Mouse (Mus musculus) hematopoietic multipotent progenitor cell, adult 10-12 weeks (in vitro differentiated cells): ENCODE results near the gene 1700015F17Rik. TPM values are rescaled to one million over a fixed set of nuclear protein-coding genes. Genes with fewer than 3 reads are reported as not detected.

Experiments
- polyA plus RNA-seq: library from polyadenylated mRNA; stranded (reverse); fragments of >175 nt; gene quantifications from 2 replicates; pipeline ENCODE4 v1.2.3, GENCODE M21; 2012; ENCODE audit warnings: low replicate concordance

Gene 1700015F17Rik
- not detected in 2 replicates for polyA plus RNA-seq

DNA sequence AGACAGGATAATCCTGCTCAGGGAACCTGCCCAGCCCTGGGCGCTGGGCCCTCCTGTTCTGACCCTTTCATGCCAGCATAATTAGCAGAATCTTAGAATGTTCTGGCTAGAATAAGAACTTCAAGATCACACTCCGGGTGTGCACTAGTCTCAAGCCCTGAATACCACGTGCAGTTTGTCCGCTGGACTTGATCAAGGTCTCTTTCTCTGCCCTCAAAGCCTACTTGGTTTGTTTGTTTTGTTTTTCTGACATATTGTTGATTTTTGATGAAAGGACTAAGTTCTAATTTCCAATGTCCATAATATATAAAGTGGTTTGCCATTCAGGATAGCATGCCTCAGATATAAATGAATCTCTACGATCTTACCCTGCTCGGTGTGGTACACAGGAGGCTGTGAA, at the start of gene 1700015F17Rik:
1700015F17Rik (minus strand) TSS at position 101 of the 400 bp plus-strand sequence.

GRCm38 (mm10) chr5:5514196-5515076, 35.5 kb upstream of the 1700015F17Rik start, which contains the start of gene Cldn12:
Gene Cldn12, minus strand, starts transcription at chr5:5514958.

GRCm38 (mm10) chr5:5419992-5420455, 58.9 kb downstream of the 1700015F17Rik start, which contains the start of gene Cdk14:
Gene Cdk14, minus strand, starts transcription at chr5:5420312.

Other genes starting within 250 kb of the 1700015F17Rik start
- gene Cdk14, start 58.8 kb downstream of the 1700015F17Rik start, polyA plus RNA-seq = 0.89 and 1.1 TPM in 2 replicates
- gene Cldn12, start 35.8 kb upstream of the 1700015F17Rik start, polyA plus RNA-seq = 0.66 and 3.9 TPM in 2 replicates
- 0.12 and 0.71 TPM in 2 replicates for gene Gtpbp10, start 80.4 kb upstream of the 1700015F17Rik start, polyA plus RNA-seq
- gene Gm8773, start 94.7 kb upstream of the 1700015F17Rik start, polyA plus RNA-seq = not detected in 2 replicates
- not detected in 2 replicates for gene Cfap69, start 185.1 kb upstream of the 1700015F17Rik start, polyA plus RNA-seq
- gene Steap2, start 215.4 kb upstream of the 1700015F17Rik start, polyA plus RNA-seq = 0.01 TPM in 1 of 2 replicates, not detected in the other